Mouse (Mus musculus): ENCODE measurements around the gene Unc5a.

DNA sequence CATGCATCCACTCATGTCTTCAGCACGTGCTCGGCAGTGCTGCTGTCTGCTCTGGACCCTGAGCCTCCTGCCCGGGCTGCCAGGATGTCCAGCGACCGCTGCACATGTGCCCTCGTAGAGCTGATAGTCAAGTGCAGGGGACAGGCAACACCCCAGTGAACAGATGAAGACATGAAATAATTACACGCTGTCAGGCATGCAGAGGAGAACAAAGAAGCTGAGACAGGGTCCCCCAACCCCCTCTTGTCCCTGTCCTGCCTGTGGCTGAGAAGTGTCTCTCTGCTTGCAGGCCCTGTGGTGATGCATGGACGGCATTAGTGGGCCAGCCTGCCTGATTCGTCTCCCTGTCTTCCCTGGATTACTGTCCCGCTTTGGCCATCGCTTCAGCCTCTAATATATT lies 18.3 kb downstream of the Unc5a start:
- TF ChIP-seq POLR2A (IDR thresholded peaks at IDR 0.05; ENCODE audit: borderline replicate concordance, insufficient read depth, low read length) (no peak), CTCF (IDR thresholded peaks at IDR 0.05; ENCODE audit: borderline replicate concordance, insufficient read depth, low read depth, low read length) (no peak)
